Mouse (Mus musculus) midbrain, embryonic 15.5 days (tissue): ENCODE data around the gene Entr1. TPM values are rescaled to one million over a fixed set of nuclear protein-coding genes. Genes with fewer than 3 reads are reported as not detected.
A peak's percentile ranks its signal among the peaks of the same experiment; 100 is the strongest.

Experiments
- ATAC-seq: fragments of 200-750 bp; cut with Nextera tagmentation; replicated peaks from 2 replicates; pipeline ENCODE4 v1.8.0; 2017; ENCODE audit warnings: moderate TSS enrichment
- H3K27ac ChIP-seq: fragments of 300-500 bp; sonication (generic); 2 replicates; pipeline ENCODE4 v1.5.1; 2015; ENCODE audit warnings: mild to moderate bottlenecking, inconsistent platforms
- H3K27me3 ChIP-seq: fragments of 300-500 bp; sonication (generic); replicated peaks from 2 replicates; pipeline ENCODE4 v1.6.1; 2015; ENCODE audit warnings: inconsistent platforms
- H3K36me3 ChIP-seq: fragments of 300-500 bp; sonication (generic); replicated peaks from 2 replicates; pipeline ENCODE4 v1.6.1; 2015; ENCODE audit warnings: inconsistent platforms
- H3K4me1 ChIP-seq: fragments of 300-500 bp; sonication (generic); 2 replicates; pipeline ENCODE4 v1.6.1; 2015; ENCODE audit warnings: inconsistent platforms
- H3K4me2 ChIP-seq: fragments of 300-500 bp; sonication (generic); 2 replicates; pipeline ENCODE4 v1.6.1; 2015; ENCODE audit warnings: inconsistent platforms, mild to moderate bottlenecking, moderate library complexity
- H3K4me3 ChIP-seq: fragments of 300-500 bp; sonication (generic); 2 replicates; pipeline ENCODE4 v1.5.1; 2015; ENCODE audit warnings: mild to moderate bottlenecking, inconsistent platforms
- H3K9ac ChIP-seq: fragments of 300-500 bp; sonication (generic); 2 replicates; pipeline ENCODE4 v1.6.1; 2015; ENCODE audit warnings: mild to moderate bottlenecking, inconsistent platforms
- H3K9me3 ChIP-seq: fragments of 300-500 bp; sonication (generic); 2 replicates; pipeline ENCODE4 v1.6.1; 2016; ENCODE audit warnings: inconsistent platforms
- WGBS: fragments of 180-500 bp; shearing (Covaris S2); methylation state at CpG from one replicate; pipeline ENCODE4 v1.1.7; 2015; ENCODE audit warnings: mixed read lengths; 5-methylcytosine and 5-hydroxymethylcytosine counted together
- polyA plus RNA-seq: library from polyadenylated mRNA; unstranded; fragments of >200 nt; fragmentation: Nextera tagmentation; extraction: Ambion mirVana; gene quantifications from 2 replicates; pipeline ENCODE4 v1.2.1, GENCODE M21; 2015

The Entr1 gene
- polyA plus RNA-seq, 1 experiment from 2014 or later: 181 TPM

- peak overlapping the region; percentile 85 for H3K4me2 ChIP-seq
- H3K9ac ChIP-seq: peak overlapping the region; percentile 93; the same call in 1 of the 2 replicates
- H3K9me3 ChIP-seq: no peaks in the 10 kb centered on the region
- H3K4me3 ChIP-seq: peak overlapping the region; percentile 94
- peaks cover 45% of the 10 kb centered on the region for H3K4me1 ChIP-seq
- H3K36me3 ChIP-seq: peaks cover 41% of the 10 kb centered on the region; the same call in 1 of the 2 replicates
- ATAC-seq: peak; percentile 24; the same call in 1 of the 2 replicates
- 59% methylated on average over 3 of the region's 3 CpGs for WGBS
- no peaks in the 10 kb centered on the region for H3K27me3 ChIP-seq
- H3K27ac ChIP-seq: no peak overlapping the region
Measured at GRCm38 (mm10) chr2:26409362-26409761, 20.2 kb upstream of the Entr1 start.

- Histone ChIP-seq H3K4me2 (peak within 1 kb of the TSS; percentile 85), H3K4me1 (peaks cover 45% of the 10 kb centered on the region), H3K27ac (peak within 1 kb of the TSS; percentile 80), H3K4me3 (peak within 1 kb of the TSS; percentile 94), H3K36me3 (peaks cover 35% of the 10 kb centered on the region; the same call in 1 of the 2 replicates), H3K9ac (peak within 1 kb of the TSS; percentile 93), H3K9me3 (no peaks in the 10 kb centered on the region), H3K27me3 (no peaks in the 10 kb centered on the region)
- peak; percentile 95 for ATAC-seq
- WGBS: 0% methylated on average over 57 of the region's 57 CpGs
Measured at GRCm38 (mm10) chr2:26408515-26409356, 19.6 kb upstream of the Entr1 start, which contains the start of gene Inpp5e. Gene Inpp5e (minus strand): TSS chr2:26409203.

GRCm38 (mm10) chr2:26403306-26403705 lies 14.2 kb upstream of the Entr1 start:
- ATAC-seq: no peak
- H3K9me3 ChIP-seq: no peaks in the 10 kb centered on the region
- no peak overlapping the region for H3K4me3 ChIP-seq
- H3K9ac ChIP-seq: no peak overlapping the region
- H3K4me2 ChIP-seq: no peak overlapping the region
- peaks cover 37% of the 10 kb centered on the region for H3K36me3 ChIP-seq
- H3K27ac ChIP-seq: no peak overlapping the region
- WGBS: 82% methylated on average over 8 of the region's 8 CpGs
- no peaks in the 10 kb centered on the region for H3K27me3 ChIP-seq
- peaks cover 39% of the 10 kb centered on the region for H3K4me1 ChIP-seq

- H3K4me3 ChIP-seq: no peak overlapping the region
- no peak overlapping the region for H3K9ac ChIP-seq
- 94% methylated on average over 1 of the region's 1 CpGs for WGBS
- no peak for ATAC-seq
- H3K4me2 ChIP-seq: no peak overlapping the region
- no peaks in the 10 kb centered on the region for H3K9me3 ChIP-seq
- no peak overlapping the region for H3K27ac ChIP-seq
- H3K27me3 ChIP-seq: no peaks in the 10 kb centered on the region
- peaks cover 42% of the 10 kb centered on the region for H3K36me3 ChIP-seq
- H3K4me1 ChIP-seq: peaks cover 28% of the 10 kb centered on the region
Measured at GRCm38 (mm10) chr2:26402265-26402664, 13.1 kb upstream of the Entr1 start.

- Histone ChIP-seq H3K27ac (no peak overlapping the region), H3K36me3 (peaks cover 54% of the 10 kb centered on the region), H3K4me1 (peaks cover 16% of the 10 kb centered on the region), H3K9ac (no peak overlapping the region), H3K9me3 (no peaks in the 10 kb centered on the region), H3K27me3 (no peaks in the 10 kb centered on the region), H3K4me3 (no peak overlapping the region), H3K4me2 (no peak overlapping the region)
- ATAC-seq: no peak
- 89% methylated on average over 4 of the region's 4 CpGs for WGBS
Measured at GRCm38 (mm10) chr2:26401023-26401422, 11.9 kb upstream of the Entr1 start.

GRCm38 (mm10) chr2:26400296-26400695 lies 11.2 kb upstream of the Entr1 start:
- Histone ChIP-seq H3K4me3 (no peak overlapping the region), H3K27me3 (no peaks in the 10 kb centered on the region), H3K9ac (no peak overlapping the region), H3K27ac (no peak overlapping the region), H3K9me3 (no peaks in the 10 kb centered on the region), H3K36me3 (peaks cover 61% of the 10 kb centered on the region), H3K4me1 (peaks cover 8% of the 10 kb centered on the region), H3K4me2 (no peak overlapping the region)
- WGBS: 91% methylated on average over 5 of the region's 5 CpGs
- no peak for ATAC-seq

GRCm38 (mm10) chr2:26399647-26400046 lies 10.5 kb upstream of the Entr1 start:
- no peak for ATAC-seq
- WGBS: 91% methylated on average over 5 of the region's 5 CpGs
- H3K27me3 ChIP-seq: no peaks in the 10 kb centered on the region

GRCm38 (mm10) chr2:26398978-26399377 lies 9.9 kb upstream of the Entr1 start:
- no peaks in the 10 kb centered on the region for H3K27me3 ChIP-seq
- H3K4me2 ChIP-seq: no peak overlapping the region
- H3K9me3 ChIP-seq: no peaks in the 10 kb centered on the region
- WGBS: 89% methylated on average over 8 of the region's 8 CpGs
- no peak; the same call in 1 of the 2 replicates for ATAC-seq
- no peak overlapping the region for H3K9ac ChIP-seq
- H3K4me1 ChIP-seq: no peaks in the 10 kb centered on the region
- H3K27ac ChIP-seq: no peak overlapping the region
- peaks cover 73% of the 10 kb centered on the region for H3K36me3 ChIP-seq
- H3K4me3 ChIP-seq: no peak overlapping the region

More at GRCm38 (mm10) chr2:26399647-26400046, 10.5 kb upstream of the Entr1 start:
- Histone ChIP-seq H3K9ac (no peak overlapping the region), H3K27ac (no peak overlapping the region), H3K9me3 (no peaks in the 10 kb centered on the region), H3K36me3 (peaks cover 67% of the 10 kb centered on the region), H3K4me3 (no peak overlapping the region), H3K4me1 (peaks cover 2% of the 10 kb centered on the region), H3K4me2 (no peak overlapping the region)

GRCm38 (mm10) chr2:26391617-26392016 lies 2.5 kb upstream of the Entr1 start:
- H3K4me3 ChIP-seq: no peak overlapping the region
- H3K4me2 ChIP-seq: no peak overlapping the region
- H3K9me3 ChIP-seq: no peaks in the 10 kb centered on the region
- no peak overlapping the region for H3K9ac ChIP-seq
- no peak overlapping the region for H3K27ac ChIP-seq
- H3K27me3 ChIP-seq: no peaks in the 10 kb centered on the region
- H3K4me1 ChIP-seq: peaks cover 23% of the 10 kb centered on the region
- ATAC-seq: no peak
- WGBS: 91% methylated on average over 6 of the region's 6 CpGs
- peaks cover 60% of the 10 kb centered on the region for H3K36me3 ChIP-seq

GRCm38 (mm10) chr2:26390954-26391353 lies 1.8 kb upstream of the Entr1 start:
- no peak overlapping the region for H3K4me3 ChIP-seq
- H3K27me3 ChIP-seq: no peaks in the 10 kb centered on the region
- H3K9me3 ChIP-seq: no peaks in the 10 kb centered on the region
- peak overlapping the region; percentile 5; the same call in 1 of the 2 replicates for H3K4me2 ChIP-seq
- no peak for ATAC-seq
- no peak overlapping the region for H3K27ac ChIP-seq
- peaks cover 60% of the 10 kb centered on the region for H3K36me3 ChIP-seq
- H3K4me1 ChIP-seq: peaks cover 23% of the 10 kb centered on the region
- H3K9ac ChIP-seq: no peak overlapping the region
- WGBS: 89% methylated on average over 3 of the region's 3 CpGs

GRCm38 (mm10) chr2:26388682-26389153 lies 398 bp downstream of the Entr1 start:
- Histone ChIP-seq H3K27ac (peak overlapping the region; percentile 77), H3K4me1 (peaks cover 23% of the 10 kb centered on the region), H3K27me3 (no peaks in the 10 kb centered on the region), H3K4me3 (peak overlapping the region; percentile 86), H3K36me3 (peaks cover 59% of the 10 kb centered on the region), H3K4me2 (peak overlapping the region; percentile 96), H3K9ac (peak overlapping the region; percentile 90), H3K9me3 (no peaks in the 10 kb centered on the region)
- peak; percentile 59 for ATAC-seq
- under 1% methylated on average over 45 of the region's 45 CpGs for WGBS

GRCm38 (mm10) chr2:26387713-26388112 lies 1.4 kb downstream of the Entr1 start:
- Histone ChIP-seq H3K27me3 (no peaks in the 10 kb centered on the region), H3K27ac (no peak overlapping the region), H3K36me3 (peaks cover 56% of the 10 kb centered on the region), H3K9ac (no peak overlapping the region), H3K4me3 (peak overlapping the region; percentile 86), H3K4me2 (peak overlapping the region; percentile 96), H3K9me3 (no peaks in the 10 kb centered on the region), H3K4me1 (peaks cover 23% of the 10 kb centered on the region)
- 93% methylated on average over 3 of the region's 3 CpGs for WGBS
- ATAC-seq: no peak
